Mouse (Mus musculus): ENCODE measurements around the gene Haus3.

DNA sequence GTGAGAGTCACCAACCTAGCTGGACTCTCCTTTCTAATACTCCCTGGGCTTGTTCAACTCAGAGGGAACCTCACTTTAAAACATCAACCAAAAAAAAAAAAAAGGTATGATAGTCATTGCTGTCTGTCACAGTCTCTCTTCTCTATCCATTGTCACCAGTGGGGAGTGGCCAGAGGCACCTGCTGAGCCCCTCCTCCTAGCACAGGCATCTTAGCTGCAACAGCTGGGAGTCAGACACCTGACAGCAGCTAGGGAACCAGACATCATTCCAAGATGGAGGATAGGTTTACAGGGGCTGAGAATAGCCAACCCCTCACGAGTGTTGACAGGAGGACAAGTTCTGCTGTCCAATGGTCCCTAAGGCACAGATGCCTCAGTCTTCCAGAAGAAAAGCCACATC, 25.1 kb upstream of the Haus3 start:
- TF ChIP-seq POLR2A (IDR thresholded peaks at IDR 0.05; ENCODE audit: extremely low read depth, insufficient read depth, low read length): no peak
- no peak for TF ChIP-seq CTCF (IDR thresholded peaks at IDR 0.05; ENCODE audit: extremely low read depth, insufficient read depth, low read length)

All from cortical plate, adult 2 months (tissue).